ENCODE assay signal across 23 mouse cellular contexts in genomic region chr12:8761058-8761457, GRCm38 (mm10). TPM values are rescaled to one million over a fixed set of nuclear protein-coding genes. Genes with fewer than 3 reads are reported as not detected.
DNase-seq lines count a peak whose midpoint lies in the region; ATAC-seq and TF ChIP-seq lines count a peak whose summit lies in the region.
"Had no signal": no experiment of that assay in that cellular context is flagged by ENCODE, and none has a peak within 500 bp of the region (broad histone marks: within the 10 kb centered on the region; RNA-seq: fewer than 3 reads in every experiment).

No protein-coding gene starts in this region.

- H3K36me3 ChIP-seq in lung, embryonic 16.5 days (ENCODE audit: control insufficient read depth, insufficient read depth, low read length), result no peaks in the 10 kb centered on the region
- no peaks in the 10 kb centered on the region for H3K36me3 ChIP-seq in E14TG2a.4 (ENCODE audit: insufficient read depth, low read length)

- WGBS in lung, embryonic 16.5 days, result 61% methylated on average over 7 of the region's 7 CpGs
- 49% methylated on average over 7 of the region's 7 CpGs for WGBS in lung, adult 2 months

- ATAC-seq in lung, embryonic 16.5 days (ENCODE audit: low read depth), result 0 out of 2 replicates have a peak, but pooled peaks have one; percentile 21
- 0 out of 2 replicates have a peak, but pooled peaks have one; percentile 13 for ATAC-seq in neutrophil, adult 5-6 weeks (ENCODE audit: extremely low read depth, insufficient number of reproducible peaks, low FRiP score, poor library complexity, severe bottlenecking)
- ATAC-seq: forebrain, embryonic 16.5 days; liver, embryonic 12.5 days had no signal

- H3K27ac ChIP-seq in lung, embryonic 16.5 days (ENCODE audit: low read length), result no peak overlapping the region
- H3K27ac ChIP-seq: gastrocnemius, adult 2 months; heart, embryonic 15.5 days; hindbrain, embryonic 10.5 days; liver, embryonic 12.5 days; lung, embryonic 15.5 days had no signal

- H3K4me2 ChIP-seq in lung, embryonic 16.5 days (ENCODE audit: low read depth, low read length), result no peak overlapping the region
- H3K4me2 ChIP-seq: heart, embryonic 15.5 days; liver, embryonic 12.5 days; lung, embryonic 15.5 days had no signal

- no peak overlapping the region for H3K4me3 ChIP-seq in lung, embryonic 16.5 days (ENCODE audit: low read length)
- no peak overlapping the region for H3K4me3 ChIP-seq in lung, adult 2 months (replicated peaks; ENCODE audit: extremely low read depth, low read depth, low read length)
- peak overlapping the region; percentile 39 for H3K4me3 ChIP-seq in E14TG2a.4 (replicated peaks; ENCODE audit: low read length)
- H3K4me3 ChIP-seq: erythroblast, embryonic 14.5 days; gastrocnemius, adult 2 months; heart, embryonic 15.5 days; hindbrain, embryonic 10.5 days; liver, embryonic 12.5 days; lung, embryonic 15.5 days had no signal

- TF ChIP-seq POLR2A in lung, adult 2 months (IDR thresholded peaks at IDR 0.05; ENCODE audit: borderline replicate concordance, extremely low read depth, low read depth, low read length), result no peak

- H3K9me3 ChIP-seq in lung, embryonic 16.5 days (ENCODE audit: control insufficient read depth, low read length), result 0 out of 2 replicates have a peak, but pooled peaks cover 5% of the 10 kb centered on the region
- no peaks in the 10 kb centered on the region for H3K9me3 ChIP-seq in E14TG2a.4 (ENCODE audit: low read length)
- H3K9me3 ChIP-seq: heart, embryonic 15.5 days; liver, embryonic 12.5 days; lung, embryonic 15.5 days had no signal

- TF ChIP-seq CTCF in lung, adult 2 months (IDR thresholded peaks at IDR 0.05; ENCODE audit: insufficient read depth, low read length), result no peak
- no peak for TF ChIP-seq CTCF in E14TG2a.4 (conservative IDR thresholded peaks at IDR 0.05; ENCODE audit: low read length)

- no peak overlapping the region for H3K9ac ChIP-seq in lung, embryonic 16.5 days (ENCODE audit: low read length)
- H3K9ac ChIP-seq: heart, embryonic 15.5 days; liver, embryonic 12.5 days; lung, embryonic 15.5 days had no signal

- no peaks in the 10 kb centered on the region for H3K27me3 ChIP-seq in lung, embryonic 16.5 days (ENCODE audit: control insufficient read depth, insufficient read depth, low read depth, low read length)
- H3K27me3 ChIP-seq in E14TG2a.4 (ENCODE audit: insufficient read depth, low read length), result no peaks in the 10 kb centered on the region
- H3K27me3 ChIP-seq: heart, embryonic 15.5 days; liver, embryonic 12.5 days; lung, embryonic 15.5 days had no signal

- DNase-seq in heart, adult 11 months, result peak; percentile 87
- DNase-seq in heart, adult 9 months (ENCODE audit: low spot score in 2 of 2), result no peak
- no peak for DNase-seq in lung, adult 2 months
- no peak for DNase-seq in thymus, postnatal 25 days
- DNase-seq in lung, postnatal 10 days, result no peak
- DNase-seq: adrenal gland, postnatal 14 days; cerebellum, adult 11-12 months; cerebellum, postnatal 25 days; gastrocnemius, adult 2 months; heart, adult 18-20 months; kidney, adult 11 months; layer of hippocampus, postnatal 36 days; right cerebral cortex, postnatal 14 days; thymus, postnatal 14 days had no signal

- H3K4me1 ChIP-seq in lung, embryonic 16.5 days (replicated peaks; ENCODE audit: control insufficient read depth, insufficient read depth, low read length), result no peaks in the 10 kb centered on the region
- H3K4me1 ChIP-seq in lung, adult 2 months (ENCODE audit: control insufficient read depth, insufficient read depth, low read length), result no peaks in the 10 kb centered on the region
- peaks cover 34% of the 10 kb centered on the region for H3K4me1 ChIP-seq in E14TG2a.4 (replicated peaks; ENCODE audit: low read depth, low read length)
- H3K4me1 ChIP-seq: heart, embryonic 15.5 days; hindbrain, embryonic 10.5 days; liver, embryonic 12.5 days; lung, embryonic 15.5 days had no signal

RNA-seq across cellular contexts. Expression of gene Sdc1, which starts 10.1 kb away (rescaled TPM):
- polyA plus RNA-seq in lung, embryonic 16.5 days (2015; fragmentation: Nextera tagmentation; extraction: Ambion mirVana), result 166 and 170 TPM in 2 replicates
- polyA plus RNA-seq in lung, adult 2 months (2012; rRNA removed), result 200 and 209 TPM in 2 replicates
- total RNA-seq in neutrophil, adult 5-6 weeks (2017), result 7.1 and 10.2 TPM in 2 replicates
